Mouse (Mus musculus) kidney, adult 2 months (tissue): ENCODE measurements around the gene Il19. TPM values are rescaled to one million over a fixed set of nuclear protein-coding genes. Genes with fewer than 3 reads are reported as not detected.

Experiments
- DNase-seq: peaks from one replicate; pipeline ENCODE4 v3.0.0; 2021
- H3K27ac ChIP-seq: fragments of 200-500 bp; 2 replicates; pipeline ENCODE4 v1.5.1; 2012; ENCODE audit warnings: low read depth, low read length, control low read depth, inconsistent platforms; ENCODE audit not compliant: insufficient read depth
- H3K27me3 ChIP-seq: fragments of 200-500 bp; replicated peaks from 2 replicates; pipeline ENCODE4 v1.6.1; 2012; ENCODE audit warnings: mild to moderate bottlenecking, moderate library complexity, low read length, inconsistent platforms; ENCODE audit not compliant: control insufficient read depth, insufficient read depth
- H3K36me3 ChIP-seq: fragments of 200-500 bp; 2 replicates; pipeline ENCODE4 v1.6.1; 2012; ENCODE audit warnings: mild to moderate bottlenecking, moderate library complexity, low read length, inconsistent platforms; ENCODE audit not compliant: control insufficient read depth, insufficient read depth
- H3K4me1 ChIP-seq: fragments of 200-500 bp; 2 replicates; pipeline ENCODE4 v1.6.1; 2011; ENCODE audit warnings: low read length; ENCODE audit not compliant: control insufficient read depth, insufficient read depth
- H3K4me3 ChIP-seq: fragments of 200-500 bp; 2 replicates; pipeline ENCODE4 v1.5.1; 2011; ENCODE audit warnings: mild to moderate bottlenecking, low read depth, low read length, control low read depth; ENCODE audit not compliant: insufficient read depth
- CTCF ChIP-seq: fragments of 200-500 bp; conservative IDR thresholded peaks from 2 replicates; pipeline ENCODE4 v1.5.1; 2011; ENCODE audit warnings: low read depth, mild to moderate bottlenecking, control low read depth, low read length, moderate library complexity, mixed read lengths; ENCODE audit not compliant: insufficient read depth, insufficient read length
- POLR2A ChIP-seq: fragments of 200-500 bp; IDR thresholded peaks from one replicate; pipeline ENCODE4 v1.6.1; 2011; ENCODE audit warnings: low read depth, low read length, control low read depth
- WGBS: fragments of 180-500 bp; shearing (Covaris S2); methylation state at CpG from one replicate; pipeline ENCODE4 v1.1.7; 2018; 5-methylcytosine and 5-hydroxymethylcytosine counted together
- polyA plus RNA-seq: library from polyadenylated mRNA; depleted of rRNA; stranded (reverse); fragments of >200 nt; gene quantifications from 2 replicates; pipeline ENCODE4 v1.2.3, GENCODE M21; 2012; rRNA removed

Gene Il19
- not detected in 2 replicates for polyA plus RNA-seq

DNA sequence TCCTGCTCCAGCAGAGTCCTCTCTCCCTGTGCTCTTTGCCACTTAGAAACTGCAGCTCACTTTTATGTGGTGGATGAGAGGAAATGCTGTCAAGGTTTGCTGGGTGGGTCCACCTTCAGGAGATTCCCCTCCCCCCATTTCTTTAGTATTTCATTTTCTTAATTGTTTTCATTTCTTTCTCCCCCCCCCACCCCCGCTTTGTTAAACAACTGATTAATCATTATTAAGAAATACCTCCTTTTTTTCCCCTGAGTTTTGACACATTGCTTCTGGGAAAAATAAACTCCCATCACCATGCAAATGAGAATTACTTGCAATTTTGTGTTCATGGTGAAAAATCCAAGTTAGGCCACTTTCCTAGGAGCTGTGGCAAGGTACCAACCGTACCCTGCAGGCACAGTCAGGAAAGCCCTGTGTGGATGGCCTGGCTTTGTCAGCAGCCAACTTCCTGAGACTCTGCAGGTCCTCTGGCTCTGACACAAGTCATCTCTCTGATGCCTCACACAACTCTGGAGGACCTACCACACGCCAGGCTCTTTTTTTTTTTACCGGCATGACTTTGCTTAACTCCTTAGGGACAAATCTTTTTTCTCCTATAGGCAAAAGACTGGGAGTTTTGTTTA lies at the start of gene Il19:
Il19 (minus strand) TSS at position 51 of the 623 bp plus-strand sequence.
- Histone ChIP-seq H3K27ac (no peak within 1 kb of the TSS), H3K36me3 (no peaks in the 10 kb centered on the region), H3K27me3 (no peaks in the 10 kb centered on the region), H3K4me1 (no peaks in the 10 kb centered on the region), H3K4me3 (no peak within 1 kb of the TSS)
- TF ChIP-seq POLR2A (no peak), CTCF (no peak)
- DNase-seq, result no peak
- 61% methylated on average over 4 of the region's 4 CpGs for WGBS

DNA sequence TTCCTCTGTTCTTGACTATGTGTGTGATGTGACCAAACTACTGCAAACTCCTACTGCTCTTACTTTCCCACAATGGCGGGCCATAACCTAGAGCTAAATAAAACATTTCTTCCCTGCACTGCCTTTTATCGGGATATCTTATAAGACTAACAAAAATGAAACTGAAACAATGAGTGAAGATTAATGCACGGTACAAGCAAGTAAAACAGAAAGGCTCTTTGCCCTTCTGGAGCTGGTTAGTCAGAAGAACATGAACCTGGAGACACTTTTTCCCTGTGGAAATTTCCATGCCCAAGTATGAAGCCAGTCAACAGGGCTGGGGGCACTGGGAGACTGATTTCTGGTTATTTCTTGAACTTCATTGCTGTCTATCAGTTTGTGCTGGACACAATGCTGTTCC lies 49.4 kb upstream of the Il19 start:
- Histone ChIP-seq H3K4me3 (no peak overlapping the region), H3K27me3 (no peaks in the 10 kb centered on the region), H3K4me1 (no peaks in the 10 kb centered on the region), H3K27ac (no peak overlapping the region), H3K36me3 (no peaks in the 10 kb centered on the region)
- DNase-seq, result no peak
- 64% methylated on average over 3 of the region's 3 CpGs for WGBS
- no peak for TF ChIP-seq POLR2A
- no peak for TF ChIP-seq CTCF

DNA sequence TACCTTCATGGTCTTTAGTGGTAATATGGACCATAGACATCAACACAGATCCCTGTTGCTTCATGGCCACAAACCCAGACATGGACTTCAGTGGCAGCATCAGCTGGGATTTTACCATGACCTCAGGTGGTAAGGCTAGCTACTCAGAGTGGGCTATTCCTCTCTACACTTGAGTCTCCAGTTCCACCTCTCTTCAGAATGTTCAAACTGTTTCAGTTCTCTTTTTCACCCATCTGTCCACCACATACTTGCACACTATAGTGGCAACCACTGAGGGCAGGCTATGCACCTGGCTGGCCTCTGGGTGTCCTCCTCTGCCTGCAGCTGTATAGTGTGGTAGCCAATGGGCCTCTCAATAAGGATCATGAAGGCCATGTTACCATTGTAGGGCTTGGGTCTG lies 47.5 kb upstream of the Il19 start:
- TF ChIP-seq CTCF (peak; percentile 55), POLR2A (no peak)
- H3K27me3 ChIP-seq, result no peaks in the 10 kb centered on the region
- no peak overlapping the region for H3K4me3 ChIP-seq
- no peaks in the 10 kb centered on the region for H3K4me1 ChIP-seq
- H3K27ac ChIP-seq, result no peak overlapping the region
- no peaks in the 10 kb centered on the region for H3K36me3 ChIP-seq
- peak; percentile 17 for DNase-seq

DNA sequence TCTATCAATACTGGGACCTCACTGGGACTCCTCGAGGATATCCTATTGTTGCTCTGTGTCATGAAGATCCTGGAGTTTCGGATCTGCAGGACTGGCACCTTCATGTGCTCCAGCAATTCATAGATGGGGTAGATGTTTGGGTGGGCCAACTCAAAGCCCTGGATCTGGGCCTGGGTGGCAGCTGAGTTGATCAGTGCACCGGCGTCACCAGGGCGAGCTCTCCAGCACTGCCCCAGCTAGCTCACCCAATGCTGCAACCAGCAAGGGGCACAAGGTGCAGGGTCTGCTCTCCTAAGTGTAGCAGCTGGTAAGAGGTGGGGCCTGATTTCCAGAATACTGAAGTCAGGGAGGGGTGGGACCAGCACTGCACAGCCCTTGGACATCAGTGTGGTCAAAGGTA lies 47.1 kb upstream of the Il19 start:
- H3K27ac ChIP-seq, result no peak overlapping the region
- no peak overlapping the region for H3K4me3 ChIP-seq
- no peaks in the 10 kb centered on the region for H3K27me3 ChIP-seq
- H3K36me3 ChIP-seq, result no peaks in the 10 kb centered on the region
- TF ChIP-seq CTCF, result no peak
- no peak for TF ChIP-seq POLR2A
- no peaks in the 10 kb centered on the region for H3K4me1 ChIP-seq
- no peak for DNase-seq
- WGBS, result 92% methylated on average over 5 of the region's 5 CpGs

DNA sequence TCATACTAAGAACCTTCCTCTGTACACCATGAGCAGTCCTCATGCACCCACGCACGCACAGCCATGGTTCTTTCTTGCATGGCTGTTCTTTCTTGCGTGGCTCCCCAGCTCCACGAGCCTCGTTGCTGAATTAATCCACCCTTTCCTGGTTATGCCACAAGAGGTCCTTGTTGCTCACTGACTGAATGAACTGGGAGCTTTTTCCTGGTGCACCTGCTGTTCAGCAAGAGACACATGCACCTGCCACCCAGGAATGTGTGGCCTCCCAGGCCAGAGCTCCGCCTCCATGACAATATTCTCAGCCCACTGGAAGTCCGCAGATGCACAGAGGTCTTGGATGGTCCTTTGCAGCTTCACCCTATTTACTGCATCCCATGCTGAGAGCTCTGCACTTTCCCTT lies 44.5 kb upstream of the Il19 start:
- no peaks in the 10 kb centered on the region for H3K36me3 ChIP-seq
- no peaks in the 10 kb centered on the region for H3K4me1 ChIP-seq
- TF ChIP-seq POLR2A (no peak), CTCF (peak; percentile 45)
- no peak overlapping the region for H3K27ac ChIP-seq
- WGBS, result 56% methylated on average over 7 of the region's 7 CpGs
- no peak overlapping the region for H3K4me3 ChIP-seq
- no peaks in the 10 kb centered on the region for H3K27me3 ChIP-seq
- DNase-seq, result peak; percentile 25

- Histone ChIP-seq H3K4me1 (no peaks in the 10 kb centered on the region), H3K4me3 (no peak overlapping the region), H3K27ac (no peak overlapping the region), H3K36me3 (no peaks in the 10 kb centered on the region), H3K27me3 (no peaks in the 10 kb centered on the region)
- peak; percentile 52 for DNase-seq
- TF ChIP-seq POLR2A (no peak), CTCF (peak; percentile 74)
- 47% methylated on average over 1 of the region's 1 CpGs for WGBS
These were observed 39.5 kb upstream of the Il19 start for GRCm38 (mm10) chr1:130979455-130979854.

GRCm38 (mm10) chr1:130963891-130964290 lies 24.0 kb upstream of the Il19 start:
- Histone ChIP-seq H3K27me3 (no peaks in the 10 kb centered on the region; the same call in 1 of the 2 replicates), H3K27ac (no peak overlapping the region), H3K4me1 (no peaks in the 10 kb centered on the region), H3K4me3 (no peak overlapping the region), H3K36me3 (no peaks in the 10 kb centered on the region)
- no peak for TF ChIP-seq POLR2A
- TF ChIP-seq CTCF, result no peak
- 75% methylated on average over 6 of the region's 6 CpGs for WGBS
- no peak for DNase-seq
